Mouse (Mus musculus): Measurements from ENCODE around the gene Mesd. TPM values are rescaled to one million over a fixed set of nuclear protein-coding genes. Genes with fewer than 3 reads are reported as not detected.

Mesd gene
- 32.4 and 37.6 TPM in 2 replicates for total RNA-seq (2015)
- total RNA-seq (2017) = 61.0 and 61.2 TPM in 2 replicates

DNA sequence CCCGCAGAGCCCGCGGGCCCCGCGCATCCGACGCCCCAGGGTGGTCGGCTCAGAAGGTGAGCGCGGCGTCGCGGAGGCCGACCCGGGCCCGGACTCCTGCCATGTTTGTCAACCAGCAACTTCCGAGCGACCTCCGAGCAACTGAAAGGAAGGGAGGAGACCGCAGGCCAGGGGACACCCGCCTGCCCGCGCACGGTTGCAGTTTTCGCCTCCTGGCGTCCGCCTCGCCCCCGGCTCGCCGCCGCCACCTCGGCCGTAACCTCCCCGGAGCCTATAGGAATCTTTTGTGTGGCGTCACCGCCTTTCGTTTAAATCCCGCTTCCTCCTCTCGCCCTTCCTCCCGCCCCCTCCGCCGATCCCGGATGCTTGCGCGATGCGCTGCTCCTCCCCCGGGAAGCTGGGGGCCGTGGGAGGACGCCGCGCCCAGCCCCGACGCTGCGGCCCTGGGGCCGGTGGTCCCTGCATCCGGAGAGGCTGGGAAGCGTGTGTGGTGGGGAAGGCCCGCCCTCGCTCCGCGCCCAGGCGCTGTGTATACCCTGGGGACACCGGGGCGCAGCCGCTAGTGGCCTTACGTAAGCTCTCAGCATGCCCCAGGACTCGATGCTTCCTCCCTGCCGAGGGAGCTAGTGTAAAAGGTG lies at the start of gene Mesd, which contains the start of gene Tlnrd1:
Gene Mesd, plus strand, starts transcription at position 446 of the 638 bp plus-strand sequence.
Gene Tlnrd1, minus strand, starts transcription at position 285 of the 638 bp plus-strand sequence.
- ATAC-seq (replicated peaks; ENCODE audit: poor library complexity) = peak; percentile 61

DNA sequence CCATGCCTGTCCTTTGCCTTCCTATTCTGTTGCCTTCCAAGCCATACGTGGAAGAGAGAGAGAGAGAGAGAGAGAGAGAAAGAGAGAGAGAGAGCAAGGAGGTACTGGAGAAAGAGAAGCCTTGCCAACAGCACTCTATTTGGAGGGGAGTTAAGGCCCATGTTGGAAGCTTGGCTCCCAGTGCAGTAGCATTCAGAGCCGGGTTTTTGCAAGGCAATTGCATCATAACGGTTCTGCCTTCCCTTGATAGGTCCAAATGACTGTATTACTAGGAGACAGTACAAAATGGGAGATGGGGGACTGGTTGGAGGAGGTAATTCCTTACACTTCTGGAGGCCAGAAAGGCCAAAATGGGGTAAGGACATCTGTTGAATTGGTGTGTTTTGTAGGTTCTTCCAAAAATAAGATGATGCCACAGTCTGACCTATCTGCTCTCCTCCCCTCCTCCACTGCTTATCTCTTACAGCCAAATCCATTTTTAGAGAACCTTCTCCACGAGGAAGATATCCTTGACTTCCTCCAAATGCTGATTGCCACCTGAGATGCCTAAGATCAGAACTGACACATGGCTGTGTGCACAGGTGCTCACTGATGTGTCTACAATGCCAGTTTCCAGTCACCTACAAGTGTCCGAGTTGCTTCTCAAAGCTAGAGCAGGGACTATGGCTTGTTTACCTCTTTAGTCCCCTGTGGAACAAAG lies 45.6 kb upstream of the Mesd start:
- no peak for ATAC-seq (replicated peaks; ENCODE audit: poor library complexity)

DNA sequence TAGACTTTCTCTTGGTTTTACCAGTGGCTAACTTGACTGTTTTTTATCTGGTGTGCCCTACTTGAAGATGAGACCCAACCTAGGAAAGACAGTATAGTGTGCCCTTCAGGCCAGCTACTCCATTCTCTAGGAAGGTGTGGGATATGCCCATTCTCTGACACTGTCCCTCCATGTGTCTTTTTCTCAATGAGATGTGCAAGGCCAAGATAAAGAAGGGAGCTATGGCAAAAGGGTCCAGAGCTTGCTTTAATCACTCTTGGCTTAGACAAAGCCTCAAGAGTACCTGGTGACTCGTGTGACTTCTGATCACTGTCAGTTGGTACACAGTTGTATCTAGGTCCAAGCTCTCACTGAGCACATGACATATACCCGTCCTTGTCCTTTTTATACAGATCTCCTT lies 44.2 kb upstream of the Mesd start:
- ATAC-seq (replicated peaks; ENCODE audit: poor library complexity) = no peak

DNA sequence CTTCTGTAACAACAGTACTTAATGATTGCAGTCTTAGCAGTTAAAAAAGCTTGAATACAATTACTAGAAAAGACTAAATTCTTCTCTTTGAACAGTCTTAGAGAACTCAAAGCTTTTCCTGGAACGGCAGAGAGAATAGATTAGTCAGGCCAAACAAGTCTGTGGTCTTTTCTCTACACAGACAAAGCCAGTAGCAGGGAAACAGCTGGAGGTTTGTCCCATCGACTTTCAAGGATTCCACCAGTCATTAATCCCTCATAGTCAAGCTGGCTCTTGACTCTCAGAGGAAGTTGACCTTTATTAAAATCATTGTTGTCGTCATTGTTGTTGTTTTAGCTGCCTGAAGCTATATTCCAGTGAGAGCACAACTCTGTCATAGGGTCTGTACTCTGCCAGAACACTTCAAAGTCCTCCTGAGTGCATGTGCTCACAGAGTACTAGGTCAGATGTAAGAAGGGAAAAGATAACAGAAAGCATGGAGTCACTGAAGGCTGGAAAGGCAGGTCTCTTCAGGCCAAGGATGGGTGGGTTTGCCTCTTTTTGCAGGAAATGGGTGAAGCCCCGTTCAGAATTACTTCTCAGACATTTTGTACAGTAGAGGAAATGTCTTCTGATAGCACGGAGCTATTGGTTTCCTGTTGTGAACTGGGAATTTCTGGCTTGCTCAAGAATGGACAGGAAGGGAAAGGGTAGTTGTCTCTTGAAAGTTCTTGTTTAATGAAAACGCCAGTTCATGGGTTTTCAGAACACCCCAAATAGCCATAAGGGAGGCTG lies 41.6 kb upstream of the Mesd start:
- ATAC-seq (replicated peaks; ENCODE audit: poor library complexity) = no peak

DNA sequence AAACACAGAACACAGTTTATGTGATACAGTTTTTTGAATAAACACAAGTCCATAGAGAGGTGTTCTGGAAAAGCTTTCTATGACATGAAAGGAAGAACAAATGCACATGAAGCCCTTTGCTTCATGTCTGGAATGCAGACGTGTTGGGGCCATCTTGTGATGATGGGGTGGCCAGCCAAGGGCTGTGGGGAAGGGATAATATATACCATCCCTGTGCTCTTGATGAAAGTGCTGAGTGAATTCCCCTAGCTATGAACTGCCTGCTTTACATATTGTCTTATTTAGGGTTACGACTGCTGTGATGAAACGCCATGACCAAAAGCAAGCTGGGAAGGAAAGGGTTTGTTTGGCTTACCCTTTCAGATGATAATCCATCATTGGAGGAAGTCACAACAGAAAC lies 39.5 kb upstream of the Mesd start:
- no peak for ATAC-seq (replicated peaks; ENCODE audit: poor library complexity)

DNA sequence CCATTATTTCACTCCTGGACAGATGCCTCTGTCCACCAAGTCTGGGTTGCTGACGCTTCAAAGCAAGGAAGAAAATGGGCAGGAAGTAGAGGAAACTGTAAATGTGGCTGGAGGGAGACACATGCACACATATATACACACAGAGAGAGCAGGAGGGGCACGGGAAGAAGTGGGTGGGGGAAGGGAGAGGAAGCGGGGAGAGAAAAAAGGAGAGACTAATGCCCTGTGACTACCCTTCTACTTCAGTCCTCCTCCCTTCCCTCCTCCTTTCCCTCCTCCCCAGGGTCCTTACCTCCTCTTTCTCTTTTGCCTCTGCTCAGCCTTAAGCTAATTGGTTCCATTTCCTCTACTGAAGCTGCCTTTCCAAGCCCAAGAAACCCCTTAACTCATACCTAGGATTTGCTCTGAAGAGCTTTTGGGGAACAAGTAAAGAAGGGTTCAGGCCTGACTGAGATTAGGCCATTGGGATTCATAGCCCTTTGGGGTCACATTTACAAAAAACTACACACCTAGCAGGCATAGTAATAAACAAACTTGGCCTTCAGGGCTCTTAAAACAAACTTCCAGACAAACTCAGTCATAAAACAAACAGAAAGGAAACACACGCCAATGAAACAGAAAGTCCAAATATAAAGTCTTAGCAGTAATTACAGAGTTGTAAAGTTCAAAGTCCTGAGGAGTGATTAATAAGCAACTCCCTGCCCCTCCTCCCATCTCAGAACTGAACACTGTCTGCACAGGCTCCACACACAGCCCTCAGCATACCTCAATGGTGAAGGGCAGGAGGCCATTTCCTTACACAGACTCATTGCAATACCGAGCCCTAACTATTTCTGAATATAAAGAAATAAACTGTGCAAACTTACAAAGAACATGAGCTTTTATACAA lies 36.8 kb upstream of the Mesd start:
- no peak for ATAC-seq (replicated peaks; ENCODE audit: poor library complexity)

DNA sequence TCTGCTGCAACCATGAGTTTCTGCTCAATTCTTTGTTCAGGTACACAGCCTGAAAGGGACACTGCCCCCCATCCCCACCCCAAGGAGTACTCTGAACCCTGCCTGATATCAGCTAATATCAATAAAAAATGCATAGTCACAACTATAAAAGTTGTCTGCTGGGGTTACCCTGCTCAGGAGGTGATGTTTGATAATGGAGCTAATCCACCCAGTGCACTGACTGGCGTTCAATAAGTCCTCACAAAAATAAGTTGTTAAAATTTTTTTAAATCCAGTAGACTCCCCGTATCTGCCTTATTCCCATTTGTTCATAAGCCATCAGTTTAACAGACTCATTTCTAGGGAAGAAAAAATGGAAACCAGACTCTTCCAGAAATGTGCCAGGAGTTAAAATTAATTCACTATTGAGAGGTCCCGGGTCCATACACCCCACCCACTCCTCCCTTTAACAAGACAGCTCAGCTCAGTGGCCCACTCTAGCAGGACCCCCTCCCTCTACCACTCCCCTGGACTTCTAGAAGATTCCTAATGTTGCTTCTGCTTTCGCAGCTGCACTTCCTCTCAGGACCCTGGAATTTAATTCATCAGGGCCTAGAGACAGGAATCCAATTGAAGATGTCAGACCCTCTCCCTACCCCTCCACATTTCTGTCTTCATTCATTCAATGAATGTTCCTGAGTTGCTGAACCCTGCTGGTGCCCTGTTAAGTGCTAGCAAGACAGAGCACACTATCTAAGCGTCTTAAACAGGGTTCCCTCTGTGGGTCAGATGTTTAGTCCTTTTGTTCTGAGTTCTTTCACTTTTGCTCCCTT lies 32.5 kb upstream of the Mesd start:
- no peak for ATAC-seq (replicated peaks; ENCODE audit: poor library complexity)

DNA sequence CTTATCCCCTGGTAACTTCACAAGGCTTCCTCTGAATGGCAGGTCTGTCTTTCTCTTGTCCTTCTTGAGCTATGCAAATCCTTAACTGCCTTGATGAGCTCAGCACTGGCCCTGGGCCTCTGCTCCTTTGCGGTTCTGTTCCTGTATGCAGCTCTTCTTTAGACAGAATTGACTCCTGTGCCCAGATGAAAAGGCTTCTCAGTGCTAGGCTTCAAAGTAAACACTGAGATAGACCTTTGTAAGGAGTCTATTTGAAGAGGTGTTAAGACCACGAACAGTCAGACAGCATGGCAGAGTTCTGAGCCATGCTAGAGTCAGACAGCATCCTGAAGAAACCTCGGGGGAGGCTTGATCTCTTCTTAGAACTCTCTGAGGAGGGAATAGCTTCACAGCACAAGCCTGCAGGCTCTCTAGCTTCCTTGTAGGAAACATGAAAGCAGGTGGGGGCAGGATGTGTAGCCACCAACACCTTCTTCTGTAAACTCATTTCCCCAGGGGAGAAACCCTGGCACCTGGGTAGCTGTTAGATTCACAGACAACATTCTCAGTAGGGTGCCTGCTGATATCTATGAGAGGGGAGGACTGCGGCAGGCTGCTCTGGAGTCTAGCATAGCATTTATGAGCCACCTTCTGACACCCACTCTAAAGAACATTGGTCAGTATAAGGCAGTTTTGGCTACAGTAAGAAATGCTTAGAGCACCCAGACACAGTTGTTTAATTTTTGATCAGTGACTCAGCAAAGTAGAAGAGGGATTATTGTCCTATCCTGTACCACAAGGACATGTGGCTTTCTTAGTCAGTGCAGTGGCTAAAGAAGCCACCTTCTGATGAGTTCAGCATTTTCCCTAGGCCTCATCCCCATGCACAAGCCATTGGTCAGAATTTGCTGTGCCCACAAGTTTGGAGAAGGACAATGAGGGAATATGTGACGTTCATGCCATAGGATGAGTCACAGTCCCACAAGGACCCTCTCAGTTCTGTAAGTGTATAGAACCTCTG lies 31.6 kb upstream of the Mesd start:
- ATAC-seq (replicated peaks; ENCODE audit: poor library complexity) = 0 out of 2 replicates have a peak, but pooled peaks have one; percentile 29

DNA sequence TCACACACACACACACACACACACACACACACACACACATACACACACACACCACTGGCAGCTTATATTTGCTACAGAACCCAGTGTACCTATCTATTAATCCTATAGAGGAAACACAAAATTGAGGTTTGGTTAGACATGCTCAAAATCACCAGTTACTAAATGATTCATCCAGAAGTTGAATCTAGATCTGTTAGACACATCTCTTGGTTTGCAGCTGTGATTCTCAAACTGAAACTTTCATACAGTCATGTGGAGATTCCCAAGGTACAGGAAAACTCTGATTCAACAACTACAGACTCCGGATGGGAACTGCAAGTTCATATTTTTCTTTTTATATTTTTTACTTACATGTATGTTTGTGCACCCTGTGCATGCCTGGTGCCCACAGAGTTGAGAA lies 29.1 kb upstream of the Mesd start:
- no peak for ATAC-seq (replicated peaks; ENCODE audit: poor library complexity)

DNA sequence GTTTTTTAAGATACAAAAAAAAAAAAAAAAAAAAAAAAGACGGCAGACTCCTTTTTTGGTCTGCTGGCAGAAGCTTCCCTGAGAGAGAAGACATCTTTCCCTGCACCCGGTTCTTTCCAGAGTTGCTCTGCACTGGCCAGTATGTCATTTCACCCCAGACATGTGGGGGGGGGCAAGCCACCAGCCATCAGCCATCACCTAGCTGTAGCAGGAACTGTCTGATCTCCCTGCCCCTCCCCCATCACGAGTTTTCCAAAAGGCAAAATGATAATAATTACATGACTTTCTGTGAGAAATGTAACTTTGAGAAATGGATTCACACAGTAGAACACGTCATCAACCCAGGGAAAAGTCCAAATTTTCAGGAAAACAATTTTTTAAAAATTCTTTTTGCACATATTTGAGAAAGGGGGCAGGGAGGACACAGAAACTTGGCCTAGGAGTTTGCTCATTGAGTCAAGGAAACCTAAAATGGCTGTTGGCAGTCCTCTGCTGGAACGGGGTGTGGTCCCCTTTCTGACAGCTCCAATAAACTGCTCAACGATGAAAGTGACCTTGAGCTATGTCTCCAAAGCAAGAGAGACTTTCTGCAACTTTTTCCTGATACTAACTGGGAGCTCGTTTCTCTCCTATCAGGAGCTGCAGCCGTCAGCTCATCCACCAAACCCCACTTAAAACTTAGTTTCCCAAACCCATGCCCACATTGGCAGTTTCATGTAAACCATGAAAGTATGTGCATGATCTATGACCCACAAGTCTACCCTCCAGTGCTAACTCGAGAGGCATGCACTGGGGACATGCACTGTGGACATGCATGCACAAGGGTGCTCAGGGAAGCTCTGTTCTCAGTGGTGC lies 27.7 kb upstream of the Mesd start:
- ATAC-seq (replicated peaks; ENCODE audit: poor library complexity) = no peak

DNA sequence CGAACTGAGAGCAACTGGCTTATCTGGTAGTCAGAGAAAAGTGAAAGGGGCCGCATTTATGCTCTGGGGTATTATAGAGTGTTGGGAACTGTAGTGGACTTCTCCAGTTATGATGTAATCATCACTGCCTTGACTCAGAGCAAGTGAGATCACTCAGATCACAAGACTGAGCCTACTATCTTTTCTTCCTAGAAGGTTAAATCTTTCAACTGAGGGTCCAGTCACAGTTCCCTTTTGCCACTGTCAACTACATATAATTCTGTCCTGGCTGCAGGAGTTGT lies 27.1 kb upstream of the Mesd start:
- no peak for ATAC-seq (replicated peaks; ENCODE audit: poor library complexity)

DNA sequence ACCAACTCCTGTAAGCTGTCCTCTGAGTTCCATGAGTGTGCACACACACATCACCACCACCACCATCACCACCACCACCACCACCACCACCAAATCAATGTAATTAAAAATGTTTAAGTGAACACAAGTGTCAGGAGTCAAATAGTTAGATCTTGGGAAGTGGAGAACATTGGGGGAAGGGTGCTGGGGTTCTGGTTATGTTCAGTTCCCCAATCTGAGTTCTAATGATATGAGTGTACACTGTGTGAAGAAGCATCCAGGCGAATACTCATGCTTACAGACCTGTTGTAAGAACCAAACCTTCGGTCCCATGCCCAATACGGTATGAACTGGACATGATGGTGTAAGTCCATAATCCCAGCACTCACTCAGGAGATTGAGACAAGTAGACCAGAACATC lies 26.3 kb upstream of the Mesd start:
- ATAC-seq (replicated peaks; ENCODE audit: poor library complexity) = no peak

DNA sequence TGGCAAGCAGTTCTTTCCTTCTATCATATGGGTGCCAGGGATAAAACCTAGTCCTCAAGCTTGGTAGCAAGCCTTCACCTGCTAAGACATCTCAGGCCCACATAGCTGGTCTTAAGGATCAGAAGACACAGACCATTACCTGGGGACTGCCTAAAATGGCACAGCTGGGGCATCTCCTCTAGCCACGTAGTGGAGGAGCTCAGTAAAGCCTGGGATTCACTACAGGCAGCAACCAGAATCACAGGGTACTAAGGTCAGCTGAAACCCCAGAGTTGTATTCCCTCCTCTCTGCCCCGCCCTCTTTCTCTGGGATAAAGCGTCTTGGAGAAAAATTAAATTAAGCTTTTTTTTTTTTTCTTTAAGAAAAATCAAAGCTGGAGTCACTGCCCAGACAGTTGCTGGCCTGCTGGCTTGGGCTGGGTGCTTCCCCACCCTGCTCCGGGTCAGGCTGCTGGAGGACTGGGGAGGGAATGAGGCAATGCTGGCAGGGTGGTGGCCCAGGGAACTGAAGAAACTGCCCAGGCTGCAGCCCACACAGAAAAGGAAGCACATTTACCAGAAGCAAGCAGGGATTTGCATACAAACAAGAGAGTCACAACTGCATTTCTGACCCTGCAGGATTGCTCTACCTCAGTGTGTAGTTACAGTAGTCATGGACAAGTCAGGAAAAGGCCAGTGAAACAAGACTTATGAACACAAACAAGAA lies 24.7 kb upstream of the Mesd start:
- ATAC-seq (replicated peaks; ENCODE audit: poor library complexity) = peak; percentile 96

DNA sequence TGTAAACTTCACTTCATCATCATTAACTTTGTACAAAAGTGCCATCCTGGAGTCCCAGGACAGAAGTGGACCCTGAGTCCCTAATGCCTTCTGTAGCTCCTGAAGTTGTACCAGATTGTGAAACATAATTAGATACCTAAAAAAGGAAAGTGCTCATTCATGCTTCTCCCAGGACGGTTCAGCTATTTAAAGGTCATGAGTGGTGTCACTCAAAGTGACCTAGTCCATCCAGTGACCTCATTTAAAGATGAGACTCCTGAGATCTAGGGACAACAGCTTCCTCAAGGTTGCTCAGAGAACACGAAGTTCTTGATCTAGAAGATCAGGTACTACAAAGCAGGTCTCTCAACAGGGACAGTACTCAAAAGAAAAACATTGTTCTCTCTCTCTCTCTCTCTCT lies 20.7 kb upstream of the Mesd start:
- no peak for ATAC-seq (replicated peaks; ENCODE audit: poor library complexity)

DNA sequence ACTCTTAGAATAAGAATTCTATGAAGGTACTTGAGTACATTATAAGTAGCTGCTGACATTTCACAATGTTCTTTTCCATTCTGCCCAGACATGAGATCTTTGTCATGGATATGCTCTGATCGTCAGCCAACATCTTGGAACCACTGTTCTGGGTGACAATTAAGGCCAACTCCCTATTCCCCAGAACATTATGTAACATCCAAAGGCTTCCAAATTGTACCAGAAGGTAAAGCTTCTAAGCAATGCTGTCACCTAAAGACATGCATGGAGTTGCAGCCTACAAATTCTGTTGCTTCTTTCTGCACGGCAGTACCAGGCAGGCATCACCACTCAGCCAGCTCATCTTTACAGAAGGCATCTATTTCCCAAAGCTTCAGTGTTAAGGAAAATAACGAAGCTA lies 16.1 kb upstream of the Mesd start:
- no peak for ATAC-seq (replicated peaks; ENCODE audit: poor library complexity)

DNA sequence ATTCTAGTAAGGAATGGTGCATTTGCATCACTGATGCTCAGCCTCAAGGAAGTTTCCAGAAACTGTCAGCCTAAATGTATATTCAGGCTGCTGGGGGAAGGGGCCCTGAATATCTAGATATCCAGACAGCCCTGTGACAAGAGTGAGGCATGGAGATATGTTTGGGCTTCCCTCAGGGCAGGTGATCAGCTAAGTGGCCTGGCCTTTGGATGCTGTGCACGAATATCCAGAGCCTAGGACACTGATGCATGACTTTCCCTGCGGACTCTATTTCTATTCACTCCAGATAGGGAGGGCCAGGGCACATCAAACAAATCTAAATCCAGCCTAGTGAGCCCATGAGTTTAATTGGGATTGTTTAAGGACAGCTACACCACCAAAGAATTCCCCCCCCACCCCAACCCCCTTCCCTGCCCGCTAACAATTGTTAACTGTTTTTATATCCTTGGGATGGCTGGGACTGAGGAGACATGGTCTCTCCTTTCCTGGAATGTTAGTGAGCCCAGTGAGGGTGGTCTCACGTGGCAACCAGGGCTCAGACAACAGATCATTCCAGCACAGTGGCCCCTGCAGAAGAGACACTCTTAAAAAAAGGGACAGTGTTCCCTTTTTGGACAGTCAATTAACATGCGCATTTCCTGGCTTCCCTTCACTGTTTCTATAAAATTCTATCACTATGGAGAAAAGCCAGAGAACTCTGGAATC lies 14.3 kb upstream of the Mesd start:
- no peak for ATAC-seq (replicated peaks; ENCODE audit: poor library complexity)

DNA sequence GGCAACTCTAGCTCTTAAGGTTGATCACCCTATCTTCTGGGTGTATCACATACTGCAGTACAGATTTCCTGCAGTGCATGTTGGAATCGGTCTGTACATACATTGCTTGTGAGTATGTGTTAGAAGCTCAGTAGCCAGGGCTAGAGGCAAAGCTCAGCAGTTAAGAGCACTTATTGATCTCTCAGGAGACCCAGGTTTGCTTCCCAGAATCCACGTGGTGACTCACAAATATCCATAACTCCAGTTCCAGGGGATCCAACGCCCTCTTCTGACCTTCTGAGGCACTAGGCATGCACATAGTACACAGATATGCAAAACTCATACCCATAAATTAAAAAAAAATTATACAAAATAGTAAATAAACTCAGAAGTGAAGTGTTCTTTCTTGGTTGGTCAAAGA lies 7.2 kb upstream of the Mesd start:
- ATAC-seq (replicated peaks; ENCODE audit: poor library complexity) = no peak

Data from megakaryocyte progenitor cell, adult 5-6 weeks (primary cell).